Mouse (Mus musculus) intestine, postnatal 0 days (tissue): ENCODE measurements around the gene Txlnb. TPM values are rescaled to one million over a fixed set of nuclear protein-coding genes. Genes with fewer than 3 reads are reported as not detected.

Experiments used
- ATAC-seq: fragments of 200-750 bp; cut with Nextera tagmentation; 2 replicates; pipeline ENCODE4 v1.8.0; 2017; ENCODE audit warnings: mild to moderate bottlenecking, moderate TSS enrichment, moderate library complexity
- H3K27ac ChIP-seq: fragments of 300-500 bp; sonication (generic); 2 replicates; pipeline ENCODE4 v1.5.1; 2014; ENCODE audit warnings: mild to moderate bottlenecking, low read depth, low read length, moderate library complexity
- H3K27me3 ChIP-seq: fragments of 300-500 bp; sonication (generic); replicated peaks from 2 replicates; pipeline ENCODE4 v1.6.1; 2014; ENCODE audit warnings: low read length, mixed read lengths; ENCODE audit not compliant: control insufficient read depth, insufficient read depth
- H3K36me3 ChIP-seq: fragments of 300-500 bp; sonication (generic); 2 replicates; pipeline ENCODE4 v1.6.1; 2014; ENCODE audit warnings: mild to moderate bottlenecking, moderate library complexity; ENCODE audit not compliant: control insufficient read depth, insufficient read depth
- H3K4me1 ChIP-seq: fragments of 300-500 bp; sonication (generic); replicated peaks from 2 replicates; pipeline ENCODE4 v1.6.1; 2014; ENCODE audit warnings: antibody characterized with exemption, low read length, mixed read lengths; ENCODE audit not compliant: control insufficient read depth, insufficient read depth
- H3K4me2 ChIP-seq: fragments of 300-500 bp; sonication (generic); replicated peaks from 2 replicates; pipeline ENCODE4 v1.6.1; 2014; ENCODE audit warnings: low read depth, mild to moderate bottlenecking, moderate library complexity
- H3K4me3 ChIP-seq: fragments of 300-500 bp; sonication (generic); 2 replicates; pipeline ENCODE4 v1.5.1; 2014; ENCODE audit warnings: low read depth, low read length
- H3K9ac ChIP-seq: fragments of 300-500 bp; sonication (generic); 2 replicates; pipeline ENCODE4 v1.6.1; 2014; ENCODE audit warnings: mild to moderate bottlenecking, low read depth, low read length
- H3K9me3 ChIP-seq: fragments of 300-500 bp; sonication (generic); 2 replicates; pipeline ENCODE4 v1.6.1; 2016; ENCODE audit warnings: mixed run types; ENCODE audit not compliant: control insufficient read depth
- CTCF ChIP-seq: sonication (generic); IDR thresholded peaks from 2 replicates; pipeline ENCODE4 v1.5.1; 2016; ENCODE audit warnings: low read depth, mild to moderate bottlenecking, control low read depth, antibody characterized with exemption, moderate library complexity
- WGBS: fragments of 180-500 bp; shearing (Covaris S2); extraction: QIAGEN DNeasy Blood & Tissue Kit; methylation state at CpG from one replicate; pipeline ENCODE4 v1.1.7; 2014; 5-methylcytosine and 5-hydroxymethylcytosine counted together
- polyA plus RNA-seq: library from polyadenylated mRNA; unstranded; fragments of >200 nt; fragmentation: Nextera tagmentation; extraction: Ambion mirVana; gene quantifications from 2 replicates; pipeline ENCODE4 v1.2.1, GENCODE M21; 2015

Gene Txlnb
- polyA plus RNA-seq, 1 experiment from 2014 or later = 0.08 TPM

DNA sequence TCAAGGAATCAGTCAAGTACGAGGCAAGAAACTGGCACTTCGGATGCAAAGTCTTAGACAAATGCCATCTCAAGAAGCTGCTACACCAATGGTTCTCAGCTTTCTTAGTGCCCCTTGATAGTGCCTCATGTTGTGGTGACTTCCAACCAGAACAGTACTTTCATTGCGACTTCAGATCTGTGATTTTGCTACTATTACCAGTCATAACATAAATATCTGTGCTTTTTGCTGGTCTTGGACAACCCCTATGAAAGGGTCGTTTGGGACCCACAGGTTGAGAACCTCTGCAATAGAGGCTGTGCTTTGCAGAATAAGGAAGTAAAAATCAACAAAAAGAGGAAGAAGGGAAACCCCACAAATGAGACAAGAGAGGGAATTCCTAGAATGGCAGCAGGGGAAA is 7.7 kb upstream of the Txlnb start:
- Histone ChIP-seq H3K9ac (no peak overlapping the region), H3K27ac (no peak overlapping the region), H3K4me2 (no peak overlapping the region), H3K36me3 (no peaks in the 10 kb centered on the region), H3K4me1 (no peaks in the 10 kb centered on the region), H3K9me3 (no peaks in the 10 kb centered on the region), H3K27me3 (no peaks in the 10 kb centered on the region), H3K4me3 (no peak overlapping the region)
- TF ChIP-seq CTCF = no peak
- 86% methylated on average over 4 of the region's 4 CpGs for WGBS
- ATAC-seq = no peak

GRCm38 (mm10) chr10:17793926-17794325 is 2.1 kb upstream of the Txlnb start:
- Histone ChIP-seq H3K27me3 (no peaks in the 10 kb centered on the region), H3K36me3 (no peaks in the 10 kb centered on the region), H3K27ac (no peak overlapping the region), H3K4me3 (no peak overlapping the region), H3K4me2 (no peak overlapping the region), H3K4me1 (peaks cover 2% of the 10 kb centered on the region; the same call in 1 of the 2 replicates), H3K9me3 (no peaks in the 10 kb centered on the region), H3K9ac (no peak overlapping the region)
- TF ChIP-seq CTCF = no peak
- no peak for ATAC-seq
- WGBS = 56% methylated on average over 5 of the region's 5 CpGs

DNA sequence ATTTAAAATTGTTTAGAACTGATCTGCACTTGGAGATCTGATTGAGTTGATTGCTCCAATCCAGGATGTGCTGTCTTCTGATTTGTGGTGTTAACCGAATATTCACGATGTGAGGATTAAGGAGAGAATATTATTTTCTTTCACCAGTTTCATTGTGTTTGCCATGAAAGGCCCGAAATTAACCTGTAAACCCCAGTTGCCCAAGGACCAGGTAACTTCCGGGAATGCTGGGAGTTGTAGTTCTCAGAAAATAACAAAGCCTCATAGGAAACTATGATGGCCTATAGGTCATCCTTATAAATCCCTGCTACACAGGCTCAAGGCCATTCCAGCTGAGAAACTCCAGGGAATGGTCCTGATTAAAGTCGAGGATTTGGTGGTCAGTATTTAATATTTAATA is 1.6 kb upstream of the Txlnb start:
- TF ChIP-seq CTCF = no peak
- no peak overlapping the region for H3K4me3 ChIP-seq

GRCm38 (mm10) chr10:17795227-17795626 is 799 bp upstream of the Txlnb start:
- H3K9me3 ChIP-seq = no peaks in the 10 kb centered on the region
- no peak overlapping the region for H3K9ac ChIP-seq
- H3K4me1 ChIP-seq = peaks cover 2% of the 10 kb centered on the region; the same call in 1 of the 2 replicates
- no peak for TF ChIP-seq CTCF
- no peak overlapping the region for H3K4me2 ChIP-seq
- no peaks in the 10 kb centered on the region for H3K27me3 ChIP-seq
- H3K36me3 ChIP-seq = no peaks in the 10 kb centered on the region
- no peak for ATAC-seq
- WGBS = 75% methylated on average over 4 of the region's 4 CpGs
- H3K27ac ChIP-seq = no peak overlapping the region
- H3K4me3 ChIP-seq = no peak overlapping the region

More for the DNA sequence above, 1.6 kb upstream of the Txlnb start:
- Histone ChIP-seq H3K9ac (no peak overlapping the region), H3K27ac (no peak overlapping the region), H3K4me2 (no peak overlapping the region), H3K9me3 (no peaks in the 10 kb centered on the region), H3K4me1 (peaks cover 2% of the 10 kb centered on the region; the same call in 1 of the 2 replicates), H3K27me3 (no peaks in the 10 kb centered on the region), H3K36me3 (no peaks in the 10 kb centered on the region)
- 91% methylated on average over 5 of the region's 5 CpGs for WGBS
- no peak for ATAC-seq

DNA sequence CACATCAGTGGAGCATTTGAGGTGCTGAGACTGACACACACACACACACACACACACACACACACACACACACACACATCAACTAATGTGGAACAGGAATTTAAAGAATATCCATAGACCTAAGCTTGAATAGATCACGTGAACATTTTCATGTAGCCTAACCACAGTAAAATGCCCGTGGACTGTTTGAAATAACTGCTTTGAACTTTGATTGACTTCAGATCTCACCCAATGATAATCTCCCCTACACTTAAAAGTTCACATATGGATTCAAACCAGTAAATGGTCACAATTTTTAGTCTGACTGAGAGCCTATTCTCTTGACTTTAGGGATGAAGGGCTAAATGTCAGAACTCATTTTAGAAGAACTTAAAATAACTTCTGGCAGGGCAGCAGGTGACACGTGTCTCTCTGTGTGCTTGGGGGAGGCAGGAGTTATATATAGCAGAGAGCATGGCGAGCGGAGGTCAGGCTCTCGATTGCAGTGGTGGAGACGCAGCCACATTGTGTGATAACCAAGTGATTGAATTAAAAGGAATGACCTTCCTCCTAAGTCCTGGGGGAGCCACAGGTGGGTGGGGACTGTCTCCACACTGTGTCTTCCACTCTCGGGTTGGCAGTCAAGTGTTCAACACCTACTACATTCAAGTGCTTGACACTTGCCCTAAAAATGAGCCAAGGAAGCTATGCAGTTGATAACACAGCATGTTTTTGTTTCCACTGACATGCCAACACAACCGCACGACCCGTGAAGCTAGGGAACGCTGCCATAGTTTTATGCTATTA is 1.0 kb downstream of the Txlnb start:
- no peaks in the 10 kb centered on the region for H3K36me3 ChIP-seq
- H3K4me2 ChIP-seq = peak overlapping the region; percentile 61; the same call in 1 of the 2 replicates
- H3K9ac ChIP-seq = no peak overlapping the region
- H3K27ac ChIP-seq = no peak overlapping the region
- H3K4me3 ChIP-seq = no peak overlapping the region
- H3K4me1 ChIP-seq = peaks cover 2% of the 10 kb centered on the region; the same call in 1 of the 2 replicates
- WGBS = 53% methylated on average over 12 of the region's 12 CpGs
- no peak for TF ChIP-seq CTCF
- no peaks in the 10 kb centered on the region for H3K9me3 ChIP-seq
- ATAC-seq = no peak
- H3K27me3 ChIP-seq = no peaks in the 10 kb centered on the region

DNA sequence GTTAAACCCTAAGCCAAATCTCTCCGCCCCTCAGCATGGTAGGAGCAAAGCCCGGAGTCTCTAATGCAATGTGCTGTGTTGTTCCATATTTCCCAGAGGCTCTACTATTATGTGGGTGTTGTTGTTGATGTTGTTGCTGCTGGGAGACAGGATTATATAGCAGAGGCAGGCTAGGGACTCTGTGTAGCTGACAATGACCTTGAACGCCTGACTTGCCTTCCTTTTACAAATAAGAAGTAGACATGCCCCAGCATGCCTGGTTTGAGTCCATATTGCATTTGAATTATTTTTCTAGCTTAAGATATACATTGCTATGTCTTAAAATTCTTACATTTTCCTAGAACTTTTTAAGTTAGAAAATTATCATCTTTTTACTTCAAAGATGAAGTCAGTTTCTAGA is 1.7 kb downstream of the Txlnb start:
- Histone ChIP-seq H3K27ac (no peak overlapping the region), H3K9me3 (no peaks in the 10 kb centered on the region), H3K4me1 (peaks cover 2% of the 10 kb centered on the region; the same call in 1 of the 2 replicates), H3K4me2 (no peak overlapping the region), H3K36me3 (no peaks in the 10 kb centered on the region), H3K27me3 (no peaks in the 10 kb centered on the region), H3K9ac (no peak overlapping the region), H3K4me3 (no peak overlapping the region)
- TF ChIP-seq CTCF = no peak
- WGBS = 91% methylated on average over 3 of the region's 3 CpGs
- no peak for ATAC-seq
